Mouse (Mus musculus): Measurements from ENCODE around the gene Stx8. TPM values are rescaled to one million over a fixed set of nuclear protein-coding genes. Genes with fewer than 3 reads are reported as not detected.

Stx8 gene
- total RNA-seq, 2 experiments from 2014 or later, result 26.2 to 29.9 TPM

- peak in 1 of 2 experiments; percentile 27 for DNase-seq
These were observed 263.1 kb downstream of the Stx8 start for GRCm38 (mm10) chr11:68228941-68229665.

DNA sequence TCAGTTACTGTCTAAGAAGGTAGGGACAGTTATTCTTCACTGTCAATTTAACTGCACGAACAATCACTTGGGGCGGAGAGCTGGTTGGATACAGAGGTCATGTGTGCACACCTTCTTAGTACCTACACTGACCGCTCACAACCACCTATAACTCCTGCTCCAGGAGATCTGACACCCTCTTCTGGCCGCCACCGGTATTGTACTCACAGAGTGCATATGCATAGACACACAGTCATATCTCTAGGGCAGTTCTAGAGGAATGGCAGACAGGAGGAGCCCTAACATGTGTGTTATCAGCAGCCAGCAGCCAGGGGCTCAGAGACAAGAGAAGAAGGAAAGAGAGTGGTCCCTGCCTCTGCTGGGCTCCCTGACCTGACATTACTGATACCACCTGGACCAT, 265.6 kb downstream of the Stx8 start:
- no peak for DNase-seq

GRCm38 (mm10) chr11:68233469-68233965, 267.5 kb downstream of the Stx8 start:
- no peak for DNase-seq

DNA sequence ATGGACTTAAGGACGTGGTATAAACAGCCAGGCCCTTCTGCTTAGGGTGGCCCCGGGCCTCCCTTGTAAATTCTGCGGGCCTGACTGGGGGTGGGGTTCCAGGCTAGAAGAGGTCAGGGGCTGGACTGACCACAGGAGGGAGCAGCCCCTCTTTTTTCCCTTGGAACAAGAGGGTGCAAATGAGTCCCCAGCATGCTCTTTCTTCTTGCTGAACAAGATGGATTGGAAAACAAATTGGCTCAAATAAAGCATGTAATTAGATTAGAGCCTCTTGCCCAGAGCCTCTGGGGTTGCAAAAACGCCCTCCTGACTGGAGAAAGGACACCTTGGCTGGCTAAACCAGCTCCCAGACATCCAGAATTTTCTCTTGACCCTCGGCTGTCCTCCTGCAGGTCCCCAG, 273.8 kb downstream of the Stx8 start:
- DNase-seq, result no peak

GRCm38 (mm10) chr11:68244254-68244991, 278.4 kb downstream of the Stx8 start:
- DNase-seq, result no peak

- DNase-seq, result no peak
These were observed 278.9 kb downstream of the Stx8 start for GRCm38 (mm10) chr11:68244992-68245261.

- no peak for DNase-seq
These were observed 281.9 kb downstream of the Stx8 start for GRCm38 (mm10) chr11:68247897-68248296.

DNA sequence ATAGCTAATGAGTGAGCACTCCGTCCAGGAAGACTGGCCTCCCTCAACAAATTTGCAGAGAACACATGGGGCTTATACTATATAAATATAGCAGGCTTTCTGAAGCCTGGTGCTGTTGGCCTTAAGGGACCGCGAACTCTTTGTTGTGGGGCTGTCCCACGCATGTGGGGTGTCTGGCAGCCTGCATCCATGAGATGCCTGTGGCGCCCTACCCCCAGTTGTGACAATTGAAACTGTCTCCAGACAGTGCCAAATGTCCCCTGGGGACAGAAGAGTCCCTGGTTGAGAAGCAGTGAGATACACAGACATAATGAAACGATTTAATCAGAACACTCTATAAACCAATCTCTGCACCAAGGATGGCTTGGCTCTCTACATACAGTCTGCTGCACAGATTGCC, 284.1 kb downstream of the Stx8 start:
- DNase-seq, result no peak

GRCm38 (mm10) chr11:68253531-68253930, 287.5 kb downstream of the Stx8 start:
- DNase-seq, result peak in 1 of 2 experiments; percentile 26

Small RNA genes lying within 50 kb of the gene (microRNA-seq; reads per million reads assigned to microRNA genes)
- 0 reads per million in 2 experiments for gene Mir6406

Other genes with a start within 250 kb of the Stx8 start
- not detected for gene Glp2r, start 195.0 kb upstream of the Stx8 start, total RNA-seq (2021)
- not detected for gene Gsg1l2, start 191.6 kb upstream of the Stx8 start, total RNA-seq (2021)
- 100 to 1,000 TPM; 210 to 223 TPM for gene Dhrs7c, start 168.0 kb upstream of the Stx8 start, total RNA-seq (2021)
- gene Usp43, start 44.0 kb upstream of the Stx8 start, total RNA-seq (2021), result 1 to 10 TPM in 1 of 2 experiments, under 1 TPM in 1; 0.94 to 1.4 TPM
- under 1 TPM in 1 of 2 experiments, not detected in 1; 0.15 TPM for gene Cfap52, start 542 bp upstream of the Stx8 start, total RNA-seq (2021)

Measured in heart, adult 18-20 months (tissue).